Mouse (Mus musculus) olfactory bulb, adult 2 months (tissue): ENCODE results near the gene Dync1i1. TPM values are rescaled to one million over a fixed set of nuclear protein-coding genes. Genes with fewer than 3 reads are reported as not detected.
A peak's percentile ranks its signal among the peaks of the same experiment; 100 is the strongest.

Source experiments
- H3K27ac ChIP-seq: fragments of 200-500 bp; 2 replicates; pipeline ENCODE4 v1.5.1; 2012; ENCODE audit warnings: low read depth, low read length; ENCODE audit not compliant: insufficient read depth
- H3K4me1 ChIP-seq: fragments of 200-500 bp; 2 replicates; pipeline ENCODE4 v1.6.1; 2012; ENCODE audit warnings: low read length; ENCODE audit not compliant: control insufficient read depth, insufficient read depth
- H3K4me3 ChIP-seq: fragments of 200-500 bp; 2 replicates; pipeline ENCODE4 v1.5.1; 2012; ENCODE audit warnings: mild to moderate bottlenecking, low read depth, low read length, moderate library complexity; ENCODE audit not compliant: insufficient read depth
- CTCF ChIP-seq: fragments of 200-500 bp; IDR thresholded peaks from 2 replicates; pipeline ENCODE4 v1.5.1; 2012; ENCODE audit warnings: low read depth, mild to moderate bottlenecking, low read length, moderate library complexity; ENCODE audit not compliant: insufficient read depth
- POLR2A ChIP-seq: fragments of 200-500 bp; IDR thresholded peaks from 2 replicates; pipeline ENCODE4 v1.6.1; 2012; ENCODE audit warnings: mild to moderate bottlenecking, low read depth, low read length, moderate library complexity; ENCODE audit not compliant: insufficient read depth
- WGBS: fragments of 180-500 bp; shearing (Covaris S2); methylation state at CpG from one replicate; pipeline ENCODE4 v1.1.7; 2018; 5-methylcytosine and 5-hydroxymethylcytosine counted together
- polyA plus RNA-seq: library from polyadenylated mRNA; stranded (reverse); fragments of >200 nt; gene quantifications from 2 replicates; pipeline ENCODE4 v1.2.4, GENCODE M21; 2012; ENCODE audit warnings: low replicate concordance; ENCODE audit not compliant: missing spikeins, insufficient read depth, insufficient read length

Dync1i1 gene
- polyA plus RNA-seq, 1 experiment: 116 TPM

DNA sequence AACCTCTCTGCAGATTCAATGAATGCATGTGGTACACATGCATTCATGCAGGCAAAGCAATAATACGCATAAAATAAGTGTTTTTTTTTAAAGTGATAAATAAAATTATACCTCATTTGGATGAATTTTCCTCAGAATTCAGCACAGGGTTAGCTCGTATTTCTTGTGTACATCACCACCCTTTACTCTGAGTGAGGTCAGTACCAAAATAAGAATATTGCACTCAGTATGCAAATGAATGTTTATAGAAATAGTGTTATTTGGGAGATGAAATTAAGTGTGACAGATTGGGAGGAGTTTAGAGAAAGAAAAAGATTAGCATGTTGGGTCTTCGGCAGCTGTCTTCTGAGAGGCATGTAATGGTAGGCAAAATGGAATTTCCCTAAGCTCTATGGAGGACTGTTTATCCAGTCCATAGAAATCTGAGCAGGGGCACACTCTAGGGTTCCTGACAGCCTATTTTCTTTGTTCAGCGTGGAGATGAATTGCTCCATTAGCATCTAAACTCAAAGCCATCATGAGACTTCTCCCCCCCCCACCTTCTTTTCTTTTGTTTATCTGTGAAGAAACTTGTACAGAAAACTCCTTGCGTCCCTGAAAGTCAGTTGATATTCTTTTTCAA lies 31.2 kb downstream of the Dync1i1 start:
- TF ChIP-seq CTCF: no peak
- TF ChIP-seq POLR2A: no peak
- peak overlapping the region; percentile 73; the same call in 1 of the 2 replicates for H3K27ac ChIP-seq
- no peak overlapping the region for H3K4me3 ChIP-seq
- H3K4me1 ChIP-seq: peaks cover 8% of the 10 kb centered on the region
- 54% methylated on average over 5 of the region's 5 CpGs for WGBS

DNA sequence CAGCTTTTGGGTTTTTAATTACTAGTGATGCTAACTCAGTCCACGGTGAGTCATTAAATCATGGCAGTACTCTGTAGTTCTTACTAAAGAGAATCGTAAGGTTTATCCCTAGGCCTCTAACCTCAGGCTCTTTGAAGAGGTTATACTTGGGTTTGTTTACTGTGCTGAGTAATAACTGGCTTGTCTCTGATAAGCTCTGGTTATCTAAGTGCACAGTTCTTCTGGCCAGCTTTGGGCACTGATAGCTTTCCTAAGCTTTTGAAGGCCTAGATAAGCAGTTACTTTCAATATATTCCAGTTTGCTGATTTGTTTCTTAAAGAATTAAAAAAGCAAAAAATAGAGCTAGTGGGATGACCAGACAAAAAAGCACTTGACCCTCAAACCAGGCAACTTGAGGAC lies 37.5 kb downstream of the Dync1i1 start:
- no peak for TF ChIP-seq CTCF
- no peak for TF ChIP-seq POLR2A
- Histone ChIP-seq H3K4me1 (0 out of 2 replicates have a peak, but pooled peaks cover 2% of the 10 kb centered on the region), H3K27ac (peak overlapping the region; percentile 82), H3K4me3 (no peak overlapping the region)
- 30% methylated on average over 2 of the region's 2 CpGs for WGBS

- Histone ChIP-seq H3K4me3 (no peak overlapping the region), H3K4me1 (0 out of 2 replicates have a peak, but pooled peaks cover 1% of the 10 kb centered on the region), H3K27ac (peak overlapping the region; percentile 92)
- WGBS: 20% methylated on average over 1 of the region's 1 CpGs
- TF ChIP-seq POLR2A (no peak), CTCF (no peak)
These were observed 43.1 kb downstream of the Dync1i1 start for GRCm38 (mm10) chr6:5768576-5768975.

- TF ChIP-seq POLR2A (no peak), CTCF (no peak)
These were observed 44.8 kb downstream of the Dync1i1 start for GRCm38 (mm10) chr6:5770283-5770682.

GRCm38 (mm10) chr6:5775461-5775860 lies 50.0 kb downstream of the Dync1i1 start:
- WGBS: 36% methylated on average over 3 of the region's 3 CpGs

More at GRCm38 (mm10) chr6:5770283-5770682, 44.8 kb downstream of the Dync1i1 start:
- Histone ChIP-seq H3K27ac (no peak overlapping the region), H3K4me1 (no peaks in the 10 kb centered on the region), H3K4me3 (no peak overlapping the region)
- 86% methylated on average over 4 of the region's 4 CpGs for WGBS

GRCm38 (mm10) chr6:5781752-5782151 lies 56.3 kb downstream of the Dync1i1 start:
- TF ChIP-seq POLR2A (no peak), CTCF (no peak)

More at GRCm38 (mm10) chr6:5775461-5775860, 50.0 kb downstream of the Dync1i1 start:
- Histone ChIP-seq H3K27ac (no peak overlapping the region), H3K4me3 (no peak overlapping the region), H3K4me1 (no peaks in the 10 kb centered on the region)
- TF ChIP-seq POLR2A (no peak), CTCF (no peak)

DNA sequence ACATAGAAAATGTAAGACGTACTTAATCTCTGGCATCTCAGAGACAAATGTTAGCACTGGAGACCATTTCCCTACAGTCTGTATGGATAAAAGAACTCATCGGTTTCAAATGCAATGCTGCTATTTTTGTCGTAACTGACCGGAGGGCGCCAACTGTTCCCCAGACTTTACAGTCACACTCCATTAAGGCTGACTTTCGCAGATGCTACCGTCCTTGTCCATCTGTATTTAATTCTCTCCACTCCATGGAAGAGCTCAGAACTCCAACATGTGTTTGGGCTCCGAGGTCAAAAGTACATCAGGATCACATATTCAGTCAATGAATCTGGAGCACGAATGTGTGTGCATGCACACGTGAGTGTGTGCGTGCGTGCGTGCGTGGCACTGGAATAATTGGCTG lies 58.4 kb downstream of the Dync1i1 start:
- 88% methylated on average over 14 of the region's 14 CpGs for WGBS

More at GRCm38 (mm10) chr6:5781752-5782151, 56.3 kb downstream of the Dync1i1 start:
- H3K4me3 ChIP-seq: no peak overlapping the region
- H3K27ac ChIP-seq: no peak overlapping the region
- no peaks in the 10 kb centered on the region for H3K4me1 ChIP-seq
- WGBS: 56% methylated on average over 6 of the region's 6 CpGs

DNA sequence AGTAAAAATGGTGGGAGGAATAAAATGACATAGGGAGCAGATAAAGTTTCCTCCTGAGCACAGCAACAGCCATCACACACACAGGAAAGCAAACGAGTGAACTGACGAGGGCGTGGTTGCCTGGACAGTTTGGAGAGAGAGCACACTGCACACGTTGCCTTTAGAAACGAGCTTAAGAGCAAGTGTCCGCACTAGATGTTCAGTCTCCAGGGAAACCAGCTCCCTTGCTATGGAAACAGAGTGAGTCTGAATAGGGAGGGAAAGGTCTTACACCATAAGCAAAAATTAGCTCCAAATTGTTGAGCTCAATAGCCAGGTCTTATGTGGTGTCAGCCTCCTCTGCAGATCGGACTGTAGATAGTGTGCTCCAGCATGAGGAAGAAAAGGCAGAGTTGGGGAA lies 65.2 kb downstream of the Dync1i1 start:
- TF ChIP-seq POLR2A (no peak), CTCF (no peak)

More for the DNA sequence above, 58.4 kb downstream of the Dync1i1 start:
- no peaks in the 10 kb centered on the region for H3K4me1 ChIP-seq
- no peak overlapping the region for H3K27ac ChIP-seq
- H3K4me3 ChIP-seq: no peak overlapping the region
- TF ChIP-seq CTCF: no peak
- TF ChIP-seq POLR2A: no peak

DNA sequence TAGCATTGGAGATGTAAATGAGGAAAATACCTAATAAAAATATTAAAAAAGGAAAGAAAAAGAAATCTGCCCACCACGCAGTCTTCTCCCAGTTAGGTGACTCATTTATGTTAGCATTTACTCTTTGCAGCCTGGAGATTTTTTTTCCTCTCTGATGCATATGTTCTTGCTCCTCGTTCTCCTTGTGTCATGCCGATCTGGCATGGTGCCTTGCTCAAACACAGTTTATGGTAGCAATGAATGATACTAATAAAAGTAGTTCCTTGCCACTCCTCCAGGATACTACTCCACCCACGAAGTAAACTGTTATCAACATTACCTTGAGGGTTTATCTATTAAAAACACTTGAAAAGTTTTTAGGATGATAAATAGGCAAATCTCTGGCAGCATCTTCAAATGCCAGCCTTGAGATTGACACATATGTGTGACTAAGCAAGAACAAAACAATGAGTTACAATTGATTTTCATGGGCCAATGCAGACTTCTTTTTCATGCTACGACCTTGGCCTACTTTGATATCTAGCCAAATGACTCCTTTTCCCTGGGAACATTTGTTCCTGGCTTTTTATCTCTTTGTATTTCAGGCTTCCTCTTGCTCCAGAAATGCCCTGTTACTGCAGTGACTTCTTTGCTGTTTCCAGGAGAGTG lies 68.8 kb downstream of the Dync1i1 start:
- no peak overlapping the region for H3K27ac ChIP-seq
- peaks cover 5% of the 10 kb centered on the region for H3K4me1 ChIP-seq
- no peak overlapping the region for H3K4me3 ChIP-seq
- no peak for TF ChIP-seq POLR2A
- TF ChIP-seq CTCF: no peak
- WGBS: 49% methylated on average over 5 of the region's 5 CpGs

More for the DNA sequence above, 65.2 kb downstream of the Dync1i1 start:
- Histone ChIP-seq H3K4me3 (no peak overlapping the region), H3K27ac (0 out of 2 replicates have a peak overlapping the region, but pooled peaks have one; percentile 35), H3K4me1 (peaks cover 5% of the 10 kb centered on the region)
- 26% methylated on average over 7 of the region's 7 CpGs for WGBS
